Mouse (Mus musculus): Measurements from ENCODE around the gene Rab7b. TPM values are rescaled to one million over a fixed set of nuclear protein-coding genes. Genes with fewer than 3 reads are reported as not detected.

The Rab7b gene
- polyA plus RNA-seq, 1 experiment from 2014 or later, result 0.50 TPM

- DNase-seq (ENCODE audit: low spot score) (no peak), ATAC-seq (replicated peaks; ENCODE audit: insufficient number of reproducible peaks, low FRiP score, low TSS enrichment, low read depth) (no peak)
- Histone ChIP-seq H3K36me3 (replicated peaks; ENCODE audit: control insufficient read depth, insufficient read depth, low read depth, low read length) (no peaks in the 10 kb centered on the region), H3K27me3 (ENCODE audit: control insufficient read depth, insufficient read depth, low read length) (no peaks in the 10 kb centered on the region), H3K4me3 (ENCODE audit: low read depth, low read length) (no peak overlapping the region), H3K4me2 (ENCODE audit: low read depth, low read length) (no peak overlapping the region), H3K9me3 (replicated peaks; ENCODE audit: control insufficient read depth, low read length) (no peaks in the 10 kb centered on the region), H3K4me1 (ENCODE audit: control insufficient read depth, insufficient read depth, low read length) (no peaks in the 10 kb centered on the region), H3K27ac (replicated peaks; ENCODE audit: low read depth, low read length) (no peak overlapping the region), H3K9ac (replicated peaks; ENCODE audit: low read length) (no peak overlapping the region)
- WGBS, result 74% methylated on average over 2 of the region's 2 CpGs
Observed at GRCm38 (mm10) chr1:131748636-131749035, 60.1 kb downstream of the Rab7b start.

- H3K27ac ChIP-seq (replicated peaks; ENCODE audit: low read depth, low read length), result no peak overlapping the region
- no peaks in the 10 kb centered on the region for H3K27me3 ChIP-seq (ENCODE audit: control insufficient read depth, insufficient read depth, low read length)
- H3K4me1 ChIP-seq (ENCODE audit: control insufficient read depth, insufficient read depth, low read length), result no peaks in the 10 kb centered on the region
- no peak overlapping the region for H3K4me3 ChIP-seq (ENCODE audit: low read depth, low read length)
- no peaks in the 10 kb centered on the region for H3K36me3 ChIP-seq (replicated peaks; ENCODE audit: control insufficient read depth, insufficient read depth, low read depth, low read length)
- H3K9ac ChIP-seq (replicated peaks; ENCODE audit: low read length), result no peak overlapping the region
- no peaks in the 10 kb centered on the region for H3K9me3 ChIP-seq (replicated peaks; ENCODE audit: control insufficient read depth, low read length)
- H3K4me2 ChIP-seq (ENCODE audit: low read depth, low read length), result no peak overlapping the region
- ATAC-seq (replicated peaks; ENCODE audit: insufficient number of reproducible peaks, low FRiP score, low TSS enrichment, low read depth), result no peak
- 78% methylated on average over 15 of the region's 15 CpGs for WGBS
- DNase-seq (ENCODE audit: low spot score), result no peak
Observed at GRCm38 (mm10) chr1:131749706-131750545, 61.4 kb downstream of the Rab7b start.

GRCm38 (mm10) chr1:131751181-131751890 is 62.8 kb downstream of the Rab7b start:
- Histone ChIP-seq H3K9me3 (replicated peaks; ENCODE audit: control insufficient read depth, low read length) (no peaks in the 10 kb centered on the region), H3K4me3 (ENCODE audit: low read depth, low read length) (no peak overlapping the region), H3K27ac (replicated peaks; ENCODE audit: low read depth, low read length) (no peak overlapping the region), H3K9ac (replicated peaks; ENCODE audit: low read length) (no peak overlapping the region), H3K27me3 (ENCODE audit: control insufficient read depth, insufficient read depth, low read length) (no peaks in the 10 kb centered on the region), H3K4me1 (ENCODE audit: control insufficient read depth, insufficient read depth, low read length) (no peaks in the 10 kb centered on the region), H3K36me3 (replicated peaks; ENCODE audit: control insufficient read depth, insufficient read depth, low read depth, low read length) (no peaks in the 10 kb centered on the region), H3K4me2 (ENCODE audit: low read depth, low read length) (no peak overlapping the region)
- 67% methylated on average over 3 of the region's 3 CpGs for WGBS
- ATAC-seq (replicated peaks; ENCODE audit: insufficient number of reproducible peaks, low FRiP score, low TSS enrichment, low read depth) (no peak), DNase-seq (ENCODE audit: low spot score) (no peak)

- H3K4me1 ChIP-seq (ENCODE audit: control insufficient read depth, insufficient read depth, low read length), result no peaks in the 10 kb centered on the region
- no peak for DNase-seq (ENCODE audit: low spot score)
- ATAC-seq (replicated peaks; ENCODE audit: insufficient number of reproducible peaks, low FRiP score, low TSS enrichment, low read depth), result no peak
- H3K4me3 ChIP-seq (ENCODE audit: low read depth, low read length), result no peak overlapping the region
- H3K9me3 ChIP-seq (replicated peaks; ENCODE audit: control insufficient read depth, low read length), result no peaks in the 10 kb centered on the region
- no peak overlapping the region for H3K9ac ChIP-seq (replicated peaks; ENCODE audit: low read length)
- H3K36me3 ChIP-seq (replicated peaks; ENCODE audit: control insufficient read depth, insufficient read depth, low read depth, low read length), result no peaks in the 10 kb centered on the region
- no peaks in the 10 kb centered on the region for H3K27me3 ChIP-seq (ENCODE audit: control insufficient read depth, insufficient read depth, low read length)
- WGBS, result 77% methylated on average over 10 of the region's 10 CpGs
- no peak overlapping the region for H3K4me2 ChIP-seq (ENCODE audit: low read depth, low read length)
- H3K27ac ChIP-seq (replicated peaks; ENCODE audit: low read depth, low read length), result no peak overlapping the region
Observed at GRCm38 (mm10) chr1:131751891-131752311, 63.4 kb downstream of the Rab7b start.

- H3K4me2 ChIP-seq (ENCODE audit: low read depth, low read length), result no peak overlapping the region
Observed at GRCm38 (mm10) chr1:131754212-131754829, 65.8 kb downstream of the Rab7b start.

GRCm38 (mm10) chr1:131754916-131755315 is 66.4 kb downstream of the Rab7b start:
- DNase-seq (ENCODE audit: low spot score), result no peak
- 96% methylated on average over 4 of the region's 4 CpGs for WGBS
- H3K4me2 ChIP-seq (ENCODE audit: low read depth, low read length), result no peak overlapping the region

More at GRCm38 (mm10) chr1:131754212-131754829, 65.8 kb downstream of the Rab7b start:
- Histone ChIP-seq H3K4me1 (ENCODE audit: control insufficient read depth, insufficient read depth, low read length) (no peaks in the 10 kb centered on the region), H3K27me3 (ENCODE audit: control insufficient read depth, insufficient read depth, low read length) (no peaks in the 10 kb centered on the region), H3K9me3 (replicated peaks; ENCODE audit: control insufficient read depth, low read length) (no peaks in the 10 kb centered on the region), H3K9ac (replicated peaks; ENCODE audit: low read length) (no peak overlapping the region), H3K4me3 (ENCODE audit: low read depth, low read length) (no peak overlapping the region), H3K36me3 (replicated peaks; ENCODE audit: control insufficient read depth, insufficient read depth, low read depth, low read length) (no peaks in the 10 kb centered on the region), H3K27ac (replicated peaks; ENCODE audit: low read depth, low read length) (no peak overlapping the region)
- DNase-seq (ENCODE audit: low spot score) (no peak), ATAC-seq (replicated peaks; ENCODE audit: insufficient number of reproducible peaks, low FRiP score, low TSS enrichment, low read depth) (no peak)
- WGBS, result 69% methylated on average over 3 of the region's 3 CpGs

GRCm38 (mm10) chr1:131757211-131757610 is 68.7 kb downstream of the Rab7b start:
- ATAC-seq (replicated peaks; ENCODE audit: insufficient number of reproducible peaks, low FRiP score, low TSS enrichment, low read depth) (no peak), DNase-seq (ENCODE audit: low spot score) (no peak)
- Histone ChIP-seq H3K27ac (replicated peaks; ENCODE audit: low read depth, low read length) (no peak overlapping the region), H3K27me3 (ENCODE audit: control insufficient read depth, insufficient read depth, low read length) (no peaks in the 10 kb centered on the region), H3K4me3 (ENCODE audit: low read depth, low read length) (no peak overlapping the region), H3K9me3 (replicated peaks; ENCODE audit: control insufficient read depth, low read length) (no peaks in the 10 kb centered on the region), H3K4me2 (ENCODE audit: low read depth, low read length) (no peak overlapping the region), H3K36me3 (replicated peaks; ENCODE audit: control insufficient read depth, insufficient read depth, low read depth, low read length) (no peaks in the 10 kb centered on the region), H3K4me1 (ENCODE audit: control insufficient read depth, insufficient read depth, low read length) (no peaks in the 10 kb centered on the region), H3K9ac (replicated peaks; ENCODE audit: low read length) (no peak overlapping the region)
- 90% methylated on average over 6 of the region's 6 CpGs for WGBS

More at GRCm38 (mm10) chr1:131754916-131755315, 66.4 kb downstream of the Rab7b start:
- no peak for ATAC-seq (replicated peaks; ENCODE audit: insufficient number of reproducible peaks, low FRiP score, low TSS enrichment, low read depth)
- Histone ChIP-seq H3K4me3 (ENCODE audit: low read depth, low read length) (no peak overlapping the region), H3K4me1 (ENCODE audit: control insufficient read depth, insufficient read depth, low read length) (no peaks in the 10 kb centered on the region), H3K36me3 (replicated peaks; ENCODE audit: control insufficient read depth, insufficient read depth, low read depth, low read length) (no peaks in the 10 kb centered on the region), H3K9ac (replicated peaks; ENCODE audit: low read length) (no peak overlapping the region), H3K27me3 (ENCODE audit: control insufficient read depth, insufficient read depth, low read length) (no peaks in the 10 kb centered on the region), H3K27ac (replicated peaks; ENCODE audit: low read depth, low read length) (no peak overlapping the region), H3K9me3 (replicated peaks; ENCODE audit: control insufficient read depth, low read length) (no peaks in the 10 kb centered on the region)
